Mouse (Mus musculus): ENCODE results near the gene Txnip.
"Not testable (repeated sequence)": the region's sequence is repeated elsewhere in the genome, so short reads cannot be mapped to it uniquely, and the experiment has no call there.

The Txnip gene

GRCm38 (mm10) chr3:96593790-96594560, 36.2 kb downstream of the Txnip start, which contains the start of gene Polr3gl:
Gene Polr3gl, minus strand, starts transcription at chr3:96594181.
- peak; percentile 90 for DNase-seq (ENCODE audit: low spot score)

- DNase-seq (ENCODE audit: low spot score), result no peak
These were observed 37.1 kb downstream of the Txnip start for GRCm38 (mm10) chr3:96594851-96595250.

GRCm38 (mm10) chr3:96595661-96596060, 37.9 kb downstream of the Txnip start:
- DNase-seq (ENCODE audit: low spot score), result no peak

- no peak for DNase-seq (ENCODE audit: low spot score)
These were observed 38.5 kb downstream of the Txnip start, which contains the start of gene Ankrd34a for GRCm38 (mm10) chr3:96596228-96596707. Gene Ankrd34a, plus strand, starts transcription at chr3:96596636.

- DNase-seq (ENCODE audit: low spot score), result no peak
These were observed 39.1 kb downstream of the Txnip start for GRCm38 (mm10) chr3:96596855-96597254.

- DNase-seq (ENCODE audit: low spot score), result no peak
These were observed 39.7 kb downstream of the Txnip start for GRCm38 (mm10) chr3:96597435-96597891.

- no peak for DNase-seq (ENCODE audit: low spot score)
These were observed 40.7 kb downstream of the Txnip start for GRCm38 (mm10) chr3:96598156-96599068.

- DNase-seq (ENCODE audit: low spot score), result no peak
These were observed 41.3 kb downstream of the Txnip start for GRCm38 (mm10) chr3:96599069-96599393.

GRCm38 (mm10) chr3:96599411-96599810, 41.7 kb downstream of the Txnip start:
- DNase-seq (ENCODE audit: low spot score), result no peak

GRCm38 (mm10) chr3:96600639-96601250, 43.0 kb downstream of the Txnip start, which contains the start of gene Lix1l:
Gene Lix1l, plus strand, starts transcription at chr3:96601149.
- peak; percentile 49 for DNase-seq (ENCODE audit: low spot score)

- DNase-seq (ENCODE audit: low spot score), result no peak
These were observed 43.6 kb downstream of the Txnip start for GRCm38 (mm10) chr3:96601251-96601787.

- DNase-seq (ENCODE audit: low spot score), result no peak
These were observed 44.4 kb downstream of the Txnip start for GRCm38 (mm10) chr3:96601941-96602703.

GRCm38 (mm10) chr3:96602704-96603084, 44.9 kb downstream of the Txnip start:
- DNase-seq (ENCODE audit: low spot score), result no peak

- no peak for DNase-seq (ENCODE audit: low spot score)
These were observed 45.6 kb downstream of the Txnip start for GRCm38 (mm10) chr3:96603311-96603710.

- not testable (repeated sequence) for DNase-seq (ENCODE audit: low spot score)
These were observed 48.2 kb downstream of the Txnip start for GRCm38 (mm10) chr3:96606007-96606406.

GRCm38 (mm10) chr3:96606618-96607017, 48.9 kb downstream of the Txnip start:
- no peak for DNase-seq (ENCODE audit: low spot score)
